Mouse (Mus musculus): ENCODE data around the gene Ptprg. TPM values are rescaled to one million over a fixed set of nuclear protein-coding genes. Genes with fewer than 3 reads are reported as not detected.

The Ptprg gene
- polyA plus RNA-seq, 1 experiment from 2014 or later: 42.3 TPM

DNA sequence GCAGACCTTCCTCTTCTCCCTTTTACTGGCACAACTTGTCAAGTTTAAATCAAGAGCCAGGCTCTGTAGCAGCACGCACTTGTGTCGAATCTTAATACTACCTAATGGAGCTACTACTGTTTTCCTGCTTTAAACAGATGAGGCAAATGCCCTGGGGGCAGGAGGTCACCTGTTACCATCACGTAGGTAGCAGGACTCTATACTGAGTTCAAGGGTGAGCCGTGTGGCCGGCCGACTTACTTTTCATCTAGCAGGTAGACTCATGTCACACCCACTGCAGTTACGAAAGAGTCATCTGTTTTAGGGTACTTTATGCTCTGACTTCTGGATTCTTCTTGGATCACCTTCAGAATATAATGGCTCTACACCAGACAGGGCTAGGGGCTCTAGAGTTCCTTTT is 66.3 kb downstream of the Ptprg start:
- ATAC-seq (ENCODE audit: low read depth): no peak
- no peaks in the 10 kb centered on the region for H3K9me3 ChIP-seq (ENCODE audit: control insufficient read depth, low read length)
- H3K4me2 ChIP-seq (ENCODE audit: low read depth, low read length): no peak overlapping the region
- no peak overlapping the region for H3K27ac ChIP-seq (ENCODE audit: low read depth, low read length)
- WGBS: 94% methylated on average over 7 of the region's 7 CpGs
- no peaks in the 10 kb centered on the region for H3K36me3 ChIP-seq (ENCODE audit: control insufficient read depth, insufficient read depth, low read length)
- no peaks in the 10 kb centered on the region for H3K27me3 ChIP-seq (ENCODE audit: control insufficient read depth, insufficient read depth, low read length)
- H3K4me1 ChIP-seq (ENCODE audit: control insufficient read depth, insufficient read depth, low read length): peaks cover 14% of the 10 kb centered on the region
- no peak overlapping the region for H3K9ac ChIP-seq (replicated peaks; ENCODE audit: low read depth, low read length)
- H3K4me3 ChIP-seq (ENCODE audit: low read depth, low read length): no peak overlapping the region

DNA sequence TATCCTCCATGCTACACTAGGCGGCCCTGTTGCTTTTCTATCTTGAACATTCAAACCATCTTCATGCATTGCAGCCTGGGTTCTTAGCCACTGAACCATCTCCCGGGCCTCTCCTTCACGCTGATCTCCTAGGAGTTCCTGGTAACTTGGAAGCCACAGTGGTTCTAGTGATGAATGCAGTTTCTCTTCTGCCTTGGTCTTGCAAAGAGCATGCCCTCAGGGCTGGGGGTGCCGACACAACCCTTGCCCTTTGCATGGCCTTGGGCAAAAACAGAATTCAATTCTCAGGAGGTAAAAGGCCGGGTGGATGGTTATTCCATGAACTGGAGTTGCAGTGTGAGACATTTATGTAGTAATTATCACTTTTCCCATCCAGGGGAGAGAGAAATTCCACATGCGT is 67.0 kb downstream of the Ptprg start:
- Histone ChIP-seq H3K36me3 (ENCODE audit: control insufficient read depth, insufficient read depth, low read length) (no peaks in the 10 kb centered on the region), H3K4me3 (ENCODE audit: low read depth, low read length) (no peak overlapping the region), H3K27me3 (ENCODE audit: control insufficient read depth, insufficient read depth, low read length) (no peaks in the 10 kb centered on the region), H3K4me1 (ENCODE audit: control insufficient read depth, insufficient read depth, low read length) (peaks cover 14% of the 10 kb centered on the region), H3K27ac (ENCODE audit: low read depth, low read length) (no peak overlapping the region), H3K9me3 (ENCODE audit: control insufficient read depth, low read length) (no peaks in the 10 kb centered on the region), H3K9ac (replicated peaks; ENCODE audit: low read depth, low read length) (no peak overlapping the region), H3K4me2 (ENCODE audit: low read depth, low read length) (no peak overlapping the region)
- ATAC-seq (ENCODE audit: low read depth): no peak
- 70% methylated on average over 6 of the region's 6 CpGs for WGBS

- Histone ChIP-seq H3K27me3 (ENCODE audit: control insufficient read depth, insufficient read depth, low read length) (no peaks in the 10 kb centered on the region), H3K4me1 (ENCODE audit: control insufficient read depth, insufficient read depth, low read length) (peaks cover 14% of the 10 kb centered on the region), H3K36me3 (ENCODE audit: control insufficient read depth, insufficient read depth, low read length) (no peaks in the 10 kb centered on the region), H3K9me3 (ENCODE audit: control insufficient read depth, low read length) (no peaks in the 10 kb centered on the region), H3K27ac (ENCODE audit: low read depth, low read length) (no peak overlapping the region; the same call in 1 of the 2 replicates), H3K4me3 (ENCODE audit: low read depth, low read length) (no peak overlapping the region), H3K9ac (replicated peaks; ENCODE audit: low read depth, low read length) (no peak overlapping the region), H3K4me2 (ENCODE audit: low read depth, low read length) (no peak overlapping the region)
- WGBS: 16% methylated on average over 10 of the region's 10 CpGs
- 0 out of 2 replicates have a peak, but pooled peaks have one; percentile 32 for ATAC-seq (ENCODE audit: low read depth)
These were observed 67.7 kb downstream of the Ptprg start for GRCm38 (mm10) chr14:11620962-11621568.

DNA sequence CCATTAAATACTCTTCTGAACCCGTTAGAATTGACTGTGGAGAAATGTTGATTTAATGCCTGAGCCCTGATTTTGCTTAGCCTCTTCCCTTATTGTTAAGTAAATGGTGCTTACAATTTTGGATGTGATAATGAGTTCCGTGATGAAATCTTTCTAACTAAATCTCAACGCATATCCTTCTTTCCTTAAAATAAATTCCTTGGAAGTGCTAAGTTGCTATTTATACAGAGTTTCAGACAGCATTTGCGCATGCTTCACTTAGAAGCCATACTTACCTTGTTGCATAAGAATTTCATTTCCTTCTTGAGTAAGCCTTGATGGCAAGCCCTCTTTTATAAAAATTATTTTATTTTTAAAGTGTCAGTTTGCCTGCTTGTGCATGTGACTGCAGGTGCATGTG is 70.2 kb downstream of the Ptprg start:
- 63% methylated on average over 4 of the region's 4 CpGs for WGBS
- H3K27ac ChIP-seq (ENCODE audit: low read depth, low read length): no peak overlapping the region

DNA sequence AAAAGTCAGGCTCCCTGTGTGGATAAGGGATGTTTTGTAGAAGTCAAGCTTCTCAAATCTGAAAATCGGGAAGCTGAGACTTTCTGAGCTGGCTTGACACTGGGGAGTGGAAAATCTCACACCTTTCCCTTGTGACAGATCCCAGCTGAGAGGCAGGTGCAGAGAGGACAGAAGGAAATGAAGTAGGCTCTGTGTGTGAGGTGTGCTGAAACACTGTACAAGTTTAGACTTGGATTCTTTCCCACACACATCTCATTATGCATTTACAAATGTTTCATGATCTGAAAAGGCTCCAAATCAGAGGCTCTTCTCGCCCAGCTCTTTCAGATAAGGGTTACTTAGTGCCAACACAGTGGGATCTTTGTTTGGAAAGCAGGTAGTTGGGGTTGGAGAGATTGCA is 77.4 kb downstream of the Ptprg start:
- no peak overlapping the region for H3K4me3 ChIP-seq (ENCODE audit: low read depth, low read length)
- H3K27ac ChIP-seq (ENCODE audit: low read depth, low read length): no peak overlapping the region
- ATAC-seq (ENCODE audit: low read depth): no peak
- H3K9ac ChIP-seq (replicated peaks; ENCODE audit: low read depth, low read length): no peak overlapping the region
- H3K4me1 ChIP-seq (ENCODE audit: control insufficient read depth, insufficient read depth, low read length): no peaks in the 10 kb centered on the region
- no peaks in the 10 kb centered on the region for H3K36me3 ChIP-seq (ENCODE audit: control insufficient read depth, insufficient read depth, low read length)
- no peak overlapping the region for H3K4me2 ChIP-seq (ENCODE audit: low read depth, low read length)
- H3K9me3 ChIP-seq (ENCODE audit: control insufficient read depth, low read length): no peaks in the 10 kb centered on the region
- 76% methylated on average over 2 of the region's 2 CpGs for WGBS
- H3K27me3 ChIP-seq (ENCODE audit: control insufficient read depth, insufficient read depth, low read length): no peaks in the 10 kb centered on the region

More for the DNA sequence above, 70.2 kb downstream of the Ptprg start:
- H3K36me3 ChIP-seq (ENCODE audit: control insufficient read depth, insufficient read depth, low read length): no peaks in the 10 kb centered on the region
- H3K4me2 ChIP-seq (ENCODE audit: low read depth, low read length): no peak overlapping the region
- no peak overlapping the region for H3K9ac ChIP-seq (replicated peaks; ENCODE audit: low read depth, low read length)
- H3K4me3 ChIP-seq (ENCODE audit: low read depth, low read length): no peak overlapping the region
- ATAC-seq (ENCODE audit: low read depth): no peak
- H3K9me3 ChIP-seq (ENCODE audit: control insufficient read depth, low read length): no peaks in the 10 kb centered on the region
- H3K4me1 ChIP-seq (ENCODE audit: control insufficient read depth, insufficient read depth, low read length): peaks cover 14% of the 10 kb centered on the region
- H3K27me3 ChIP-seq (ENCODE audit: control insufficient read depth, insufficient read depth, low read length): no peaks in the 10 kb centered on the region

GRCm38 (mm10) chr14:11631505-11631904 is 78.2 kb downstream of the Ptprg start:
- 92% methylated on average over 4 of the region's 4 CpGs for WGBS
- Histone ChIP-seq H3K9ac (replicated peaks; ENCODE audit: low read depth, low read length) (no peak overlapping the region), H3K4me3 (ENCODE audit: low read depth, low read length) (no peak overlapping the region), H3K4me1 (ENCODE audit: control insufficient read depth, insufficient read depth, low read length) (no peaks in the 10 kb centered on the region), H3K36me3 (ENCODE audit: control insufficient read depth, insufficient read depth, low read length) (no peaks in the 10 kb centered on the region), H3K9me3 (ENCODE audit: control insufficient read depth, low read length) (no peaks in the 10 kb centered on the region), H3K27ac (ENCODE audit: low read depth, low read length) (no peak overlapping the region), H3K27me3 (ENCODE audit: control insufficient read depth, insufficient read depth, low read length) (no peaks in the 10 kb centered on the region), H3K4me2 (ENCODE audit: low read depth, low read length) (no peak overlapping the region)
- ATAC-seq (ENCODE audit: low read depth): no peak

DNA sequence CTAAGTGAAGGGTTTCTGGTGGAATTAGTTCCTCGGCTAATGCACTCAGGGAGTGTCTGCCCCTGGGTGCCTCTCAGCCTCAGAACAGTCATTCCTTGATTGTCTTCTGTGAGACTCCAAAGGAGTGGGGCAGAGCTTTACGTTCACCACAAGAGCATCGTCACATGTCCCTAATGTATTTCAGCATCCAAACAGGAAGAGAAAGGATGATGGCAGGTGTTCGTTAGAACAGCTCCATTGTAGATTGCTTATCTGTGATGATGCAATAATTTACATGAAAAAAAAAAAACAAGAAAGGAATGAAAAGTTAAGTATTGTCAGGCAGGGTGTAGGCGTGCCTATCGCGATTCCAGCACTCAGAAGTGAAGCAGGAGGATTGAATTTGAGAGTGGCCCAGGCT is 84.3 kb downstream of the Ptprg start:
- H3K4me1 ChIP-seq (ENCODE audit: control insufficient read depth, insufficient read depth, low read length): no peaks in the 10 kb centered on the region
- ATAC-seq (ENCODE audit: low read depth): no peak
- no peaks in the 10 kb centered on the region for H3K27me3 ChIP-seq (ENCODE audit: control insufficient read depth, insufficient read depth, low read length)
- H3K27ac ChIP-seq (ENCODE audit: low read depth, low read length): no peak overlapping the region
- no peak overlapping the region for H3K4me2 ChIP-seq (ENCODE audit: low read depth, low read length)
- H3K4me3 ChIP-seq (ENCODE audit: low read depth, low read length): no peak overlapping the region
- H3K9ac ChIP-seq (replicated peaks; ENCODE audit: low read depth, low read length): no peak overlapping the region
- no peaks in the 10 kb centered on the region for H3K9me3 ChIP-seq (ENCODE audit: control insufficient read depth, low read length)
- no peaks in the 10 kb centered on the region for H3K36me3 ChIP-seq (ENCODE audit: control insufficient read depth, insufficient read depth, low read length)
- WGBS: 84% methylated on average over 7 of the region's 7 CpGs

DNA sequence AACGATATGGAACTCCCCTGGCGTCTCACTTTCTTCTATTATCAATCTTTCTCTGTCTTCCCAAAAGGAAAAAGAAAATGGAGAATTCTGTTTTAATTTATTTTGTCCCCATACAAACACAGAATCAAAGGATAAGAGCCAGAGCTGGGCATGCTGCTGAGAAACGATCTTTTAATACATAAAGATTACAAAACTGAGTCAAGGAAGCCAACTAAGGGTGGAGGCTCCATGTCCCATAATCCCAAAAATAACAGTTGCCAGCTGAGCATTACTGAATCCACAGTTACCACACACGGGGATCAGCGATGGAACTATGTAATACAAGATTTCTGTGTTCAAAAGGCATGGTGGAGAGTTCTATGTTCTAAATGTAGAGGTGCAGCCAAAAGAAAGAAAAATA is 86.0 kb downstream of the Ptprg start:
- ATAC-seq (ENCODE audit: low read depth): no peak
- no peak overlapping the region for H3K9ac ChIP-seq (replicated peaks; ENCODE audit: low read depth, low read length)
- no peak overlapping the region for H3K4me3 ChIP-seq (ENCODE audit: low read depth, low read length)
- no peak overlapping the region for H3K27ac ChIP-seq (ENCODE audit: low read depth, low read length)
- H3K27me3 ChIP-seq (ENCODE audit: control insufficient read depth, insufficient read depth, low read length): no peaks in the 10 kb centered on the region
- no peaks in the 10 kb centered on the region for H3K36me3 ChIP-seq (ENCODE audit: control insufficient read depth, insufficient read depth, low read length)
- 89% methylated on average over 5 of the region's 5 CpGs for WGBS
- no peaks in the 10 kb centered on the region for H3K4me1 ChIP-seq (ENCODE audit: control insufficient read depth, insufficient read depth, low read length)
- no peaks in the 10 kb centered on the region for H3K9me3 ChIP-seq (ENCODE audit: control insufficient read depth, low read length)
- no peak overlapping the region for H3K4me2 ChIP-seq (ENCODE audit: low read depth, low read length)

DNA sequence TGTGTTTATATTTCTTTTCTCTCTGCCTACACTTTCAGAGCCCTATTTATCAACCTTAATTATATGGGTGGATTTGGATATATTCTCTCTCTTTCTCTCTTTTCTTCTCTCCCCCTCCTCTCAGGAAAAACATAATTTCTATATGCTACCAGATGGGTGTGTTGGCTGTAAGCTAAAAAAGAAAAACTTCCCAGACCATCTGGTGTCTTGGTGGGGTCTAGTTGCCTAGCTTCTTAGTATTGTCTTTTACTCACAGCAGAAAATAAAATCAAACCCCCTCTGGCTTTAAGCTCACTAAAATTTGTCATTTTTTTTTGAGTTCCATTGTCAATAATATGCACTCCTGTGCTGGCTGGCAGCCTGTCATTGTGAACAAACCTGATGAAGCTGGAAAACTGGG is 87.0 kb downstream of the Ptprg start:
- no peaks in the 10 kb centered on the region for H3K27me3 ChIP-seq (ENCODE audit: control insufficient read depth, insufficient read depth, low read length)
- H3K9ac ChIP-seq (replicated peaks; ENCODE audit: low read depth, low read length): no peak overlapping the region
- no peak overlapping the region for H3K27ac ChIP-seq (ENCODE audit: low read depth, low read length)
- H3K4me2 ChIP-seq (ENCODE audit: low read depth, low read length): no peak overlapping the region
- no peak for ATAC-seq (ENCODE audit: low read depth)
- H3K36me3 ChIP-seq (ENCODE audit: control insufficient read depth, insufficient read depth, low read length): no peaks in the 10 kb centered on the region
- H3K4me3 ChIP-seq (ENCODE audit: low read depth, low read length): no peak overlapping the region
- no peaks in the 10 kb centered on the region for H3K9me3 ChIP-seq (ENCODE audit: control insufficient read depth, low read length)
- H3K4me1 ChIP-seq (ENCODE audit: control insufficient read depth, insufficient read depth, low read length): no peaks in the 10 kb centered on the region

Data from neural tube, embryonic 14.5 days (tissue).